Mouse (Mus musculus): ENCODE measurements around the gene Cdkn1a.

DNA sequence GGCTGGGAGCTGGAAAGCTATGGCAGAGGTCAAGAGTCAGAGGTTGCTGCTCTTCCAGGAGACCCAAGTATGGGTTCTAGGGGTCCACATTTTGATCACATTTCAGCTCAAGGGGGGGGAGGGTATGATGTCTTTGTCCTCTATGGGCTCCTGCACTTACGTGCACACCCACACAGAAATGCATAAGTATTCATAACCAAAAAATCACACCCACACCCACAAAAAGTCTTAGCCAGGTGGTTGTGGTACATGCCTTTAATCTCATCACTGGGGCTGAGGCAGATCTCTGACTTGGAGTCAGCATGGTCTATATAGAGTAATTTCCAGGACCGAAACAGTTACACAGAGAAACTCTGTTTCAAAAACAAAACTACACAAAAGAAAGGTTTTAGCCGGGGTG is 24.8 kb upstream of the Cdkn1a start:
- TF ChIP-seq CTCF (IDR thresholded peaks at IDR 0.05; ENCODE audit: low read depth, low read length) (no peak), POLR2A (IDR thresholded peaks at IDR 0.05; ENCODE audit: borderline replicate concordance, low read depth, low read length) (no peak)
